Mouse (Mus musculus) cortical plate, adult 2 months (tissue): Measurements from ENCODE around the gene Mndal. TPM values are rescaled to one million over a fixed set of nuclear protein-coding genes. Genes with fewer than 3 reads are reported as not detected.
"Not testable (repeated sequence)": the region's sequence is repeated elsewhere in the genome, so short reads cannot be mapped to it uniquely, and the experiment has no call there.

Experiments used
- H3K27ac ChIP-seq: fragments of 200-500 bp; 2 replicates; pipeline ENCODE4 v1.5.1; 2012; ENCODE audit warnings: low read length, control low read depth, inconsistent platforms; ENCODE audit not compliant: insufficient read depth
- H3K4me1 ChIP-seq: fragments of 200-500 bp; 2 replicates; pipeline ENCODE4 v1.6.1; 2011; ENCODE audit warnings: low read length; ENCODE audit not compliant: control insufficient read depth, insufficient read depth
- H3K4me3 ChIP-seq: fragments of 200-500 bp; 2 replicates; pipeline ENCODE4 v1.5.1; 2011; ENCODE audit warnings: mild to moderate bottlenecking, low read length, control low read depth; ENCODE audit not compliant: insufficient read depth
- CTCF ChIP-seq: fragments of 200-500 bp; IDR thresholded peaks from 2 replicates; pipeline ENCODE4 v1.5.1; 2011; ENCODE audit warnings: mild to moderate bottlenecking, control low read depth, low read length; ENCODE audit not compliant: insufficient read depth; ENCODE audit errors: extremely low read depth
- POLR2A ChIP-seq: fragments of 200-500 bp; IDR thresholded peaks from 2 replicates; pipeline ENCODE4 v1.6.1; 2011; ENCODE audit warnings: mild to moderate bottlenecking, low read length, control low read depth; ENCODE audit not compliant: insufficient read depth; ENCODE audit errors: extremely low read depth
- polyA plus RNA-seq: library from polyadenylated mRNA; depleted of rRNA; stranded (reverse); fragments of >200 nt; gene quantifications from 2 replicates; pipeline ENCODE4 v1.2.3, GENCODE M21; 2012; rRNA removed

Mndal gene
- polyA plus RNA-seq = 1.8 and 2.7 TPM in 2 replicates

- not testable (repeated sequence) for H3K27ac ChIP-seq, H3K4me3 ChIP-seq, H3K4me1 ChIP-seq
These were observed at the start of gene Mndal, which contains the start of gene Ifi203 for GRCm38 (mm10) chr1:173941924-173942779. Mndal (minus strand) TSS chr1:173942491. Ifi203 (minus strand) TSS chr1:173942672.

- not testable (repeated sequence) for H3K4me1 ChIP-seq, H3K4me3 ChIP-seq, H3K27ac ChIP-seq
These were observed 40.5 kb upstream of the Mndal start, which contains the start of gene Ifi202b for GRCm38 (mm10) chr1:173982694-173983305. Ifi202b (minus strand) TSS chr1:173982744.

GRCm38 (mm10) chr1:173981038-173981437, 38.7 kb upstream of the Mndal start:
- not testable (repeated sequence) for H3K4me1 ChIP-seq, H3K27ac ChIP-seq, H3K4me3 ChIP-seq

GRCm38 (mm10) chr1:173977622-173978021, 35.3 kb upstream of the Mndal start:
- H3K27ac ChIP-seq = no peak overlapping the region
- no peaks in the 10 kb centered on the region; the same call in 1 of the 2 replicates for H3K4me1 ChIP-seq
- TF ChIP-seq POLR2A = no peak
- no peak for TF ChIP-seq CTCF
- no peak overlapping the region for H3K4me3 ChIP-seq

GRCm38 (mm10) chr1:173973111-173973510, 30.8 kb upstream of the Mndal start:
- no peak for TF ChIP-seq POLR2A
- TF ChIP-seq CTCF = no peak
- no peaks in the 10 kb centered on the region; the same call in 1 of the 2 replicates for H3K4me1 ChIP-seq
- H3K27ac ChIP-seq = no peak overlapping the region
- no peak overlapping the region for H3K4me3 ChIP-seq

DNA sequence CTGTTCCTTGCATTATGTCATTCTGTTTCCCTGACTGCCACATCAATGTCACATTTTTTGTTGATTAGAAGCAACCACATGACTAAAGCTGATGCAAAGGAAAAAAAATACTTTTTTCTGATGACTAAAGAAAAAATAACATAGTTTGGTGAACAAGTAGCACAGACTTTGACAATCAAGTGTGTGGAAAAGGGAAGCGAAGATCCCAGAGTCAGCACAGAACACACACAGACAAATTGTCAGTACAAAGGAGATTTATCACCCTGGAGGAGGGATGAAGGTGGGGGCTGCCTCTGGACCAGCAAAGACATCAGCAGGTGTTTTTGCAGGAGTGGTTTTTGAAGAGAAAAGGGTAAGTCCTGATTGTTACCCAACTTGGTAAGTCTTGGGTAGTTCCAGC, 19.2 kb upstream of the Mndal start:
- not testable (repeated sequence) for H3K4me1 ChIP-seq, H3K4me3 ChIP-seq, H3K27ac ChIP-seq

GRCm38 (mm10) chr1:173959998-173960397, 17.7 kb upstream of the Mndal start:
- H3K4me1 ChIP-seq, H3K27ac ChIP-seq, H3K4me3 ChIP-seq: not testable (repeated sequence)

DNA sequence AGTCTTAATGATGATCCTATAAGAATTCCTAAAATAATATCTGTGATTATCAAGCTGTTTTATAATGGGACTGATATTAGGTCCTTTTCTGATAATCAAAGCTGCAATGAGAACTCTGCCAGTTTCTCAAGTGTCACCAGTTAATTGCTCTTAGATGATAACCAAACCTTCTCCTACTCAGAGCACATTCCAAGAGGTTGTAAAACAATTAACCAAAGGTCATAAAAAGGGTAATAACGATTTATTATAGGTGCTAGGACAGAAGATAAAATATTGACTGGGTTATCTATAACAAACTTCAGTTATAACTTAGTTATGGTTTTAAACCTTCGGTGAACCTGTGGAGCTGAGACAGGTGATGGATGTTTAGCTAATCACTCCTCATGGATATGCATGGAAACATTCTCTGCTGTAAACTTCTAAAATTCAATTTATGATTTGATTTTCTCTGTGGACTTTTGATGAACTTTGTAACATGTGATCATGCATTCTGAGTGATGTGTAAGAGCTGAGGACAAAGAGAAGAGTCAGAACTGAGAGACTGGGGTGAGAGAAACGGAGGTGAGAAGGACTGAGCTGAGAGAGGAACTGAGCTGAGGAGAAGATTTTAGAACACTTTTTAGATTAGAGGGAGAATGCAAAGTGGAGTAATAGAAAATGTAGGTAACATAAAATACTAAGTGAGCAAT, 13.7 kb upstream of the Mndal start:
- not testable (repeated sequence) for H3K4me1 ChIP-seq, H3K27ac ChIP-seq, H3K4me3 ChIP-seq

- TF ChIP-seq POLR2A (no peak), CTCF (no peak)
- no peak overlapping the region for H3K4me3 ChIP-seq
- H3K4me1 ChIP-seq = no peaks in the 10 kb centered on the region
- H3K27ac ChIP-seq = no peak overlapping the region
These were observed 12.9 kb upstream of the Mndal start for GRCm38 (mm10) chr1:173955071-173955796.

GRCm38 (mm10) chr1:173953563-173953962, 11.3 kb upstream of the Mndal start:
- TF ChIP-seq POLR2A = no peak
- TF ChIP-seq CTCF = no peak
- no peak overlapping the region for H3K4me3 ChIP-seq
- no peak overlapping the region for H3K27ac ChIP-seq
- no peaks in the 10 kb centered on the region for H3K4me1 ChIP-seq

GRCm38 (mm10) chr1:173949044-173949443, 6.8 kb upstream of the Mndal start:
- not testable (repeated sequence) for H3K27ac ChIP-seq, H3K4me1 ChIP-seq, H3K4me3 ChIP-seq

- H3K4me1 ChIP-seq, H3K4me3 ChIP-seq, H3K27ac ChIP-seq: not testable (repeated sequence)
These were observed 432 bp upstream of the Mndal start for GRCm38 (mm10) chr1:173942780-173943066.

DNA sequence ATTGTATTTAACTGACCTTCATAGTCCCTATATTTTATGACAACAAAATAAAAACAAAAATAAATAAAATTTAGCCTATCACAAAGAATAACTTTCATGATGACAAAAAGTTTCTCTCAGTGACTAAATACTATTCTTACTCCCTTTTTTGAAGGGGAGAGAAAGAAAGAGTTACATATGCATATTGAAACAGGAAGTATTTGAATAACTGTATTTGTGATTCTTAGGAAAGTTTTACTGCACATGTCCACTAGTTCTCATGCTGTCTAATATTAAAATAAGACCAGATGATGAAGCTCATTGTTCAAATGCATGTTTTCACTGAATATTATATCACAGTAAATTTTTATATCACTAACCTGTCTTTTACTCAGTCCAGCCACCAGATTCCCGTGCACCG, 769 bp downstream of the Mndal start:
- not testable (repeated sequence) for H3K4me3 ChIP-seq, H3K4me1 ChIP-seq

DNA sequence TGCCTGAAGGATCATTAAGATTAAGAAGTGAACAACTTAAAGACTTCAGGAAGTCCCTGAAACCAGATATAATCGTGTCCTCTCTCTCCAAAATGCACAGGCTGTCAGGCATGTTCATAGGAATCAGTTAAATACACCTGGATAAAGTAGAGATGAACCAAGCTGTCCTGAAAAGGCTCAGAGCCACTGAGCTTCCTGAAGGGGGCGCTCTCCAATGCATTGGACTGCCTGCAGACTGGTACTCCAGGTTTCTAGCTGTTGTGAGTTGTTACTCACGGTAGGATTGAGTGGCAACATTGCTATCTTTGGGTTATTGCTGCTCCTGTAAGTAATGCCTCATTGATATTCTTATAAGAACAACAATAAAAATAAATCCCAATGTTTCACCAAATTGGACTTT, 23.0 kb downstream of the Mndal start:
- not testable (repeated sequence) for H3K27ac ChIP-seq, H3K4me1 ChIP-seq, H3K4me3 ChIP-seq

More for the DNA sequence above, 769 bp downstream of the Mndal start:
- not testable (repeated sequence) for H3K27ac ChIP-seq
